10 mouse cellular contexts compared by ENCODE assay signal in the genomic region with DNA sequence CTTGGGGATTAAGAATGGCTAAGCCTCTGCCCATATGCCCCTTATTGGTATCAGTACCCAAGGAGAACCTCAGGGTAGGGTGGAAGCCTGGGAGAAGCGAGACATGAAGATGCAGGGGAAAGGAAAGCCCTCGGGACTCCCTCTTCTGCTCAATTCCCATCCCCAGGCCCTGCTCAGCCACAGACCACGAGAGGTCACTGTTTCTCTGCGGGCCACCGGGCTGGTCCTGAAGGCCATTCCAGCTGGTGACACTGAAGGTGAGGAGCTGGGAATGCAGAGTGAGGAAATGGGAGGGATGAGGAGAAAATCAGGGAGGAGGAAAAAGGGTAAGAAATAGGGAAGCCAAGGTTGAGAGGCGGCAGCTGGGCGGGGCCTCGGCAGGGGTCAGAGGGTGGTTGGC. TPM values are rescaled to one million over a fixed set of nuclear protein-coding genes. Genes with fewer than 3 reads are reported as not detected.
A peak's percentile ranks its signal among the peaks of the same experiment; 100 is the strongest.
DNase-seq lines count a peak whose midpoint lies in the region; ATAC-seq and TF ChIP-seq lines count a peak whose summit lies in the region.
"Had no signal": no experiment of that assay in that cellular context is flagged by ENCODE, and none has a peak within 500 bp of the region (broad histone marks: within the 10 kb centered on the region; RNA-seq: fewer than 3 reads in every experiment).

No protein-coding gene starts in this region.

- no peaks in the 10 kb centered on the region for H3K36me3 ChIP-seq in ES-Bruce4 (ENCODE audit: control insufficient read depth, insufficient read depth, low read length, poor library complexity, severe bottlenecking)
- no peaks in the 10 kb centered on the region for H3K36me3 ChIP-seq in forebrain, embryonic 12.5 days (replicated peaks)
- H3K36me3 ChIP-seq: neural tube, embryonic 13.5 days had no signal

- no peak overlapping the region for H3K4me3 ChIP-seq in ES-Bruce4 (ENCODE audit: low read depth, low read length)
- H3K4me3 ChIP-seq in forebrain, embryonic 12.5 days (replicated peaks): no peak overlapping the region
- H3K4me3 ChIP-seq: neural tube, embryonic 13.5 days had no signal

- 6% methylated on average over 8 of the region's 8 CpGs for WGBS in forebrain, embryonic 12.5 days

- H3K9ac ChIP-seq in ES-Bruce4 (ENCODE audit: low read depth, poor library complexity, severe bottlenecking): no peak overlapping the region
- no peak overlapping the region for H3K9ac ChIP-seq in forebrain, embryonic 12.5 days
- H3K9ac ChIP-seq: neural tube, embryonic 13.5 days had no signal

- TF ChIP-seq CTCF in ES-Bruce4 (IDR thresholded peaks at IDR 0.05; ENCODE audit: low read depth, low read length): peak; percentile 62

- H3K4me2 ChIP-seq in forebrain, embryonic 12.5 days: no peak overlapping the region
- H3K4me2 ChIP-seq: neural tube, embryonic 13.5 days had no signal

- intact Hi-C loops in gastrocnemius, postnatal 36 days (cut with DNase I): no loop called here
- intact Hi-C loops in left cerebral cortex, postnatal 36 days (cut with DNase I): no loop called here

- ATAC-seq in forebrain, embryonic 12.5 days (ENCODE audit: low FRiP score): no peak

- DNase-seq in cerebellum, postnatal 36 days: peak; percentile 24 to 43
- no peak for DNase-seq in cerebellum, adult 8-10 months
- DNase-seq in forelimb bud, embryonic 11.5 days (ENCODE audit: low read depth, low spot score): peak; percentile 34
- DNase-seq in kidney, postnatal 4 days: peak; percentile 68 to 73
- DNase-seq in gastrocnemius, postnatal 36 days: no peak
- DNase-seq in left cerebral cortex, postnatal 36 days (ENCODE audit: low spot score in 2 of 2): no peak

- TF ChIP-seq EP300 in ES-Bruce4 (IDR thresholded peaks at IDR 0.05; ENCODE audit: insufficient read depth, low read depth, low read length): no peak

- no peak overlapping the region for H3K27ac ChIP-seq in ES-Bruce4 (ENCODE audit: insufficient read depth, low read length)
- no peak overlapping the region for H3K27ac ChIP-seq in forebrain, embryonic 12.5 days
- H3K27ac ChIP-seq: neural tube, embryonic 13.5 days had no signal

- H3K27me3 ChIP-seq in ES-Bruce4 (ENCODE audit: control insufficient read depth, insufficient read depth, low read length, poor library complexity, severe bottlenecking): no peaks in the 10 kb centered on the region
- H3K27me3 ChIP-seq in forebrain, embryonic 12.5 days: 0 out of 2 replicates have a peak, but pooled peaks cover 3% of the 10 kb centered on the region
- H3K27me3 ChIP-seq: CH12.LX; neural tube, embryonic 13.5 days had no signal

- TF ChIP-seq POLR2A in ES-Bruce4 (IDR thresholded peaks at IDR 0.05; ENCODE audit: insufficient read depth, low read length): no peak

- no peaks in the 10 kb centered on the region for H3K4me1 ChIP-seq in ES-Bruce4 (ENCODE audit: control insufficient read depth, insufficient read depth, low read length)
- H3K4me1 ChIP-seq in forebrain, embryonic 12.5 days: 0 out of 2 replicates have a peak, but pooled peaks cover 4% of the 10 kb centered on the region

- H3K9me3 ChIP-seq in ES-Bruce4 (replicated peaks; ENCODE audit: control insufficient read depth, insufficient read depth, low read length, poor library complexity, severe bottlenecking): no peaks in the 10 kb centered on the region
- no peaks in the 10 kb centered on the region for H3K9me3 ChIP-seq in forebrain, embryonic 12.5 days
- H3K9me3 ChIP-seq: neural tube, embryonic 13.5 days had no signal

RNA-seq across cellular contexts. Expression of gene Mfsd6l, which starts 11.4 kb away (rescaled TPM):
- polyA plus RNA-seq in ES-Bruce4 (2011; ENCODE audit: insufficient read depth, insufficient read length, low read depth, missing spikeins): 0.48 and 0.64 TPM in 2 replicates
- not detected for total RNA-seq in gastrocnemius, postnatal 36 days (2021)
- total RNA-seq in left cerebral cortex, postnatal 36 days (2021): under 1 TPM in 1 of 2 experiments, not detected in 1; 0.18 TPM
- 0.09 TPM in 1 of 2 replicates, not detected in the other for polyA plus RNA-seq in forebrain, embryonic 12.5 days (2016; fragmentation: Nextera tagmentation; extraction: Ambion mirVana)
- polyA plus RNA-seq: neural tube, embryonic 13.5 days had no signal

RNA-seq across cellular contexts. Expression of gene Pik3r6, which starts 41.7 kb away (rescaled TPM):
- not detected in 2 replicates for polyA plus RNA-seq in ES-Bruce4 (2011; ENCODE audit: insufficient read depth, insufficient read length, low read depth, missing spikeins)
- total RNA-seq in gastrocnemius, postnatal 36 days (2021): 1 to 10 TPM; 1.4 to 1.9 TPM
- 1 to 10 TPM; 2.9 to 3.8 TPM for total RNA-seq in left cerebral cortex, postnatal 36 days (2021)
- 1.1 and 1.6 TPM in 2 replicates for polyA plus RNA-seq in forebrain, embryonic 12.5 days (2016; fragmentation: Nextera tagmentation; extraction: Ambion mirVana)

RNA-seq across cellular contexts. Expression of gene Ccdc42, which starts 42.3 kb away (rescaled TPM):
- not detected in 2 replicates for polyA plus RNA-seq in ES-Bruce4 (2011; ENCODE audit: insufficient read depth, insufficient read length, low read depth, missing spikeins)
- not detected for total RNA-seq in gastrocnemius, postnatal 36 days (2021)
- 1 to 10 TPM in 1 of 2 experiments, under 1 TPM in 1; 0.82 to 1.3 TPM for total RNA-seq in left cerebral cortex, postnatal 36 days (2021)
- 0.69 TPM in 1 of 2 replicates, not detected in the other for polyA plus RNA-seq in forebrain, embryonic 12.5 days (2016; fragmentation: Nextera tagmentation; extraction: Ambion mirVana)
- total RNA-seq: CH12.LX had no signal

Comparison
In these comparisons a context has a peak if more than half of its experiments do, and no peak if none do; other contexts are left out.
1. DNase-seq: peak in cerebellum, postnatal 36 days (2 of 2), forelimb bud, embryonic 11.5 days (single experiment) and kidney, postnatal 4 days (2 of 2); none in cerebellum, adult 8-10 months (single experiment), gastrocnemius, postnatal 36 days (0 of 2) and left cerebral cortex, postnatal 36 days (0 of 2).